In genomic region chr17:10510467-10510866, GRCm38 (mm10) we compare ENCODE assay signal across 13 mouse cellular contexts.
"Had no signal": no experiment of that assay in that cellular context is flagged by ENCODE, and none has a peak within 500 bp of the region (broad histone marks: within the 10 kb centered on the region; RNA-seq: fewer than 3 reads in every experiment).

No protein-coding gene starts in this region.

- DNase-seq: kidney, postnatal 14 days; layer of hippocampus, adult 9-11 months; layer of hippocampus, postnatal 36 days; left cerebral cortex, postnatal 4 days; lung, adult 18-20 months; lung, postnatal 36 days; right cerebral cortex, postnatal 14 days; thymus, adult 2 months; thymus, postnatal 25 days had no signal

- H3K36me3 ChIP-seq: limb, embryonic 13.5 days; midbrain, embryonic 13.5 days; stomach, embryonic 15.5 days had no signal

- H3K9ac ChIP-seq: limb, embryonic 13.5 days; liver, embryonic 14.5 days; midbrain, embryonic 13.5 days; stomach, embryonic 15.5 days had no signal

- H3K4me1 ChIP-seq: stomach, embryonic 15.5 days had no signal

- H3K4me3 ChIP-seq: limb, embryonic 13.5 days; midbrain, embryonic 13.5 days; stomach, embryonic 15.5 days had no signal

- H3K27me3 ChIP-seq: limb, embryonic 13.5 days; midbrain, embryonic 13.5 days; stomach, embryonic 15.5 days had no signal

- H3K27ac ChIP-seq: limb, embryonic 13.5 days; liver, embryonic 14.5 days; midbrain, embryonic 13.5 days; stomach, embryonic 15.5 days had no signal

- H3K9me3 ChIP-seq: limb, embryonic 13.5 days; midbrain, embryonic 13.5 days; stomach, embryonic 15.5 days had no signal
